Mouse (Mus musculus): Measurements from ENCODE around the gene Spint2. TPM values are rescaled to one million over a fixed set of nuclear protein-coding genes. Genes with fewer than 3 reads are reported as not detected.

The Spint2 gene
- total RNA-seq, 2 experiments from 2014 or later, result 17.6 to 19.2 TPM

DNA sequence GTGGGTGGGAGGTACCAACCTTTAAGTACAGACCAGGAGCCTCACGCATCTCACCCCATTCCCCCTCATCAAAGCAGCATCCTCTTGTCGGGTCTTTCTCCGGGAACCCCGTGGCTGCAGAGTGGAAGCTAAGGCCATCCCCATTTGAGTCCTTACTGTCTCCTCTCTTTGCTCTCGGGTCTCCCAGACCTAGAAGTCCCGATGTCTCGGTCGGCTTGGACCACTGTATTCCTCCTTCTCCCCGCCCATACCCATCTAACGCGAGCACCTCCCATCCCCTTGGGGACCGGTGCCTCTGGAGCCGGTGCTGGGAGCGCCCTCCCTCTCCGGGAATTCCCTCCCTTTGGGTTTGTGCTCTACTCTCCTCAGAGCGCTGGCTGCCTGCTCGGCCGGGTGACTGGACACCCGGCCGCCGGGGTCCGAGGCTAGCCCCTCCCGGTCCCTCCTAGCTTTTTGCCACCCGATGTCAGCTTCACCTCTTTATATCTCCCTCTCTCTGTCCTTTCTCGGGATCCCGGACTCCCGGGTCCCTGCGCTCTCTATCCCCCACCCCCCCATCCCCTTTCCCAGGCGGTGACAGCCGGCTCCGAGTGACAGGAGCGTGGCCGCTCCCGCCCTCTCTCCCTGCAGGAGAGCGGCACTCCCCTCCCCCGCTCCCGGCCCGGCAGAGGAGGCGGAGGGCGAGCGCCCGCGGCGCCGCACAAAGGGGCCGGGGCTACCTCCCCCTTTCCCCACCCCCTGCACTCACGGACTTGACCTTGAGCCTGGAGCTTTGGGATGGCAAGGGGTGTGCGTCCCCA, 23.0 kb upstream of the Spint2 start:
- DNase-seq (ENCODE audit: extremely low spot score in 1 of 2, low spot score in 1 of 2), result no peak

DNA sequence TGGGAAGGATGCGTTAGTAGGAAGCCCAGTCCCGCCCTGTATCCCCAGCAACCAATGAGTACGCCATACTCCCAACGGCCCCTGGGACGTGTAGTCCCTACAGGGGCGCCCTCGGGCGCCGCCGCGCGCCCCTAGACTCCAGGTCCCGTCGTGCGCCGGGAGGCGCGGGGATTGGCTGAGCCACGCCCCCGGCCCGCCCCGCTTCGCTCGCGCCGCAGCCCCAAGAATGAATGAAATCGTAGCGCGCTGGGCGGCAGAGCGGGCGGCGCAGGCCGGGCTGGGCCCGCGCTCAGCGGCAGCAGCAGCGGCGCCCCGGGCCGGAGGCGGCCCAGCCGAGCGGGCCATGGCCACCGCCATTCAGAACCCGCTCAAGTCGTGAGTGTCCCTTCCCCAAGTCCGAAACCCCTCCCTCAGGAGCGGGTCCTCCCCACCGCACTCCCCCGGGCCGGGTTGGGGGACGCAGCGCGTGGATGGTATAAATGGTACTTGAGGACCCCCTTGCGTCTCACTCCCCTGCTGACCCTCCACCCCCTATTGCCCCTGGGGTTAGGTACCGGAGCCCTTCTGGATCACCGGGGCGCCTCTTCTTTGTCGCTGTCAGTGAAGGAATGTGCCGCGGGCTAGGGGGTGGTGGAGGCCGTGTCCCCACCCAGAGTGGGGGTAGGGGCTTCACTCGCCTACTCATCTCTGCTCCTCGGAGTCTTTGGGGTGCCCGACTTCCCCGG, 22.2 kb upstream of the Spint2 start, which contains the start of gene Dpf1:
Gene Dpf1, plus strand, starts transcription at position 214 of the 725 bp plus-strand sequence.
- DNase-seq (ENCODE audit: extremely low spot score in 1 of 2, low spot score in 1 of 2), result peak; percentile 72 to 78

DNA sequence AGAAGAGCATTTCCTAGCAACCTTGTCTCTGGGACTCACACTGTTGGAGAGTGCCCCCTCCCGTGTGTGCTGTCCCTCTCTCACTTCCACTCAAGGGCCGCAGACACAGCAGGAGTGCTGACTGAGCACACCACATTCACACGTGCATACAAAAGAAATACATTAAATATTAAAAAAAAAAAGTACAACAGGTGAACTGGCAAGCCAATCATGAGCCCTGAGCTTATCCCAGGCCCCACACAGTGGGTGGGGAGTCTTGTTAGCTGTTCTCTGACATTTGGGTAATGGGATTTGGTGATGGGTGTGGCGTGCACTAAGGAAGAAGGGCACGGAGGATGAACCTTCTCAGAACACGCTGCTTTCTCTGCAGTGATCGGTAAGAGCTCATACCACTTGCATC, 20.9 kb upstream of the Spint2 start:
- no peak for DNase-seq (ENCODE audit: extremely low spot score in 1 of 2, low spot score in 1 of 2)

DNA sequence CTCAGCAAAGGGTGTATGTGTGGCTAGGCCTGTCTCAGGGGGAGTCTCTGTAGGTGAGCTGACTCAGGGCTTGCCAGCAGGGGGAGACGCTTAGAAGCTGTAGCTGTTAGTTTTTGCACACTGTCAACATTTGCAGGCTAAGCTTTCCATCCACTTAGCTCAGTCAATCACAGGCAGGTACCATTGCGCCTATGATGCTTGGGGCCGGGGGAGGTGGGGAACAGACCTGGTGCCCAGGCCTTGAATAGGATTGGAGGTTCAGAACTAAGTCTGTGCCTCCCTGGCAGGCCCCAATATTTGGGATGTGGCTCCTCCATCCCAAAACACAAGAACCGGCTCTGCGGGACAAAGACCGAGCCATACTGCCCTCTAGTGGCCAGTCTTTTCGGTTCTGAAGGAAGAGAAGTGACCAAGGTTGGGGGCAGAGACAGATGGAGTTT, 19.4 kb upstream of the Spint2 start:
- peak; percentile 59 to 82 for DNase-seq (ENCODE audit: extremely low spot score in 1 of 2, low spot score in 1 of 2)

DNA sequence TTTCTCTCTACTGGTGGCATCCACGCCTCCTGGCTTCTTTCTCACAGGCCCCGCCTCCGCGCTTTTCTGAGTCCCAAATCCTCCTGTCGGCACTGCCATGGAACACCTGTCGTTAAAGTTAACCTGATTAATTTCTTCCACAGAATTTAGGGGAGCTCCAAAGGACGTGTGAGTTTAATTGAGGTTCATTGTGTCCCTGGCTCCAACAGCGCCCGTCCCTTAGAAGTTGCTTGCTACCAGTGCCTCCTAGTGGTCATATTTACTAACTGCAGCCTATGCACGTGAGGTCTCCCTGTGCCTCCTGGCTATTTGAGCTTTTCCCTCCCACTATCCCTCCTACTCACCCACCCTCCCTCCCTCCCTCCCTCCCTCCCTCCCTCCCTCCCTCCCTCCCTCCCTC, 15.3 kb upstream of the Spint2 start:
- no peak for DNase-seq (ENCODE audit: extremely low spot score in 1 of 2, low spot score in 1 of 2)

DNA sequence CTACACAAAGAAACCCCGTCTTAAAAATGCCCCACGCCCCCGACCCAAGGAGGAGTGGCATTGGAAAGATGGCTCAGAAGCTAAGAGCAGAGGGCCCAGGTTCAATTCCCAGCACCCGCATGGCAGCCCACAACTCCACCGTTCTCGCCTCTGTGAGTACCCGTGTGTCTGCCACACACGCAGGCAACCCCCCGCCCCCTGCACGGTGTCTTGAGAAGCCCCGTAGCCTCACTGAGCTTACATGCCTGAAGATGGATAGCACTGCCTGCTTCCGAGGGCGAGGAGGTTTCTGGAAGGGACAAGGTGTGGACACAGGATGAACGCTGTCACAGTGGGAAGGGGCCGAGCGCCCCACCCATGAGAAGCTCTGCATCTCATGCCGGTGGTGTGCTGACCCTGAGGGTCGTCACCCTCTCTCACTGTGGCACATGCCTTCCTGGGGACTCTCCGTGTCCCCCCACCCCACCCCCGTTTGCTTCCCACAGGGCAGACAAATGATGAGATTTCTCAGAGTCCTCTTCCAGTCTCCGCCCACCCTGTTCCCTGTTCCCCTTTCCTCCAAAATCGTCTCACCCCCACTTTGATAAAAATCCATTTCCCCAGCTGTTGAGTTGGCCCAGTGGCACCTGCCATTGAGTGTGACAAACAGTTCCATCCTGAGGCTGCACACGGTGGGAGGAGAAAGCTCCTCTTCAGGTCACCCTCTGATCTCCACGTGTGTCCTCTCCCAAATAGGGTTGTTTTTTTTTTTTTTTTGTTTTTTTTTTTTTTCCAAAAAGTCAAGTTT, 14.3 kb upstream of the Spint2 start:
- DNase-seq (ENCODE audit: extremely low spot score in 1 of 2, low spot score in 1 of 2), result no peak

DNA sequence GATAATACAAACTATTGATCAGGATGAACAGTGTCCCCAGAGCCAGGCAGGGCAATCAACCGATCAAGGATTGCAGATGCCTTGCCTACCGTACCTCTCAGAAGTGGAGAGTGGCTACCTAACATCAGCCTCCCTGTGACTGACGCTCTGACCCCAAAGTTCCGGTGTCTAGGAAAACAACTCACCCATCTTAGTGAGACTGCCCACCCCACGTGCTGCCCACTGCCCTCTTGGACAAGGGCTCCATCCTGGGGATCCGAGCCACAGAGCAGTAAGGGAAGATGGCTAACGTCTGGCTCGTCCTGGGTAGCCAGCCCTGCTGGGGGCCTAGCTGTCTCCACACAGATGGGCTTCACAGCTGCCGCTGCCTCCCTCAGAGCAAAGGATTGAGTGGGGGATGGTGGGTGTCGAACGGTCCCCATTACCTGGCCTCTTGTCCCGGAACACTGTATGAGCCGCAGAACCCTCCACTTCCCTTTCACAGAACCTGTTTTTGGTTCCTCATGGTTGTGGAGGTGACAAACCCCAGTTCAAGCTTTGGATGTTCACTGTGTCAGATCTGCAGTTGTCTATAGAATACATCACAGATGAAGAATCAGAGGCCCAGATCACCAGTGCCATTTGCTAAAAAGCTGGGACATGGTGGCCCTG, 12.5 kb upstream of the Spint2 start:
- DNase-seq (ENCODE audit: extremely low spot score in 1 of 2, low spot score in 1 of 2), result no peak

DNA sequence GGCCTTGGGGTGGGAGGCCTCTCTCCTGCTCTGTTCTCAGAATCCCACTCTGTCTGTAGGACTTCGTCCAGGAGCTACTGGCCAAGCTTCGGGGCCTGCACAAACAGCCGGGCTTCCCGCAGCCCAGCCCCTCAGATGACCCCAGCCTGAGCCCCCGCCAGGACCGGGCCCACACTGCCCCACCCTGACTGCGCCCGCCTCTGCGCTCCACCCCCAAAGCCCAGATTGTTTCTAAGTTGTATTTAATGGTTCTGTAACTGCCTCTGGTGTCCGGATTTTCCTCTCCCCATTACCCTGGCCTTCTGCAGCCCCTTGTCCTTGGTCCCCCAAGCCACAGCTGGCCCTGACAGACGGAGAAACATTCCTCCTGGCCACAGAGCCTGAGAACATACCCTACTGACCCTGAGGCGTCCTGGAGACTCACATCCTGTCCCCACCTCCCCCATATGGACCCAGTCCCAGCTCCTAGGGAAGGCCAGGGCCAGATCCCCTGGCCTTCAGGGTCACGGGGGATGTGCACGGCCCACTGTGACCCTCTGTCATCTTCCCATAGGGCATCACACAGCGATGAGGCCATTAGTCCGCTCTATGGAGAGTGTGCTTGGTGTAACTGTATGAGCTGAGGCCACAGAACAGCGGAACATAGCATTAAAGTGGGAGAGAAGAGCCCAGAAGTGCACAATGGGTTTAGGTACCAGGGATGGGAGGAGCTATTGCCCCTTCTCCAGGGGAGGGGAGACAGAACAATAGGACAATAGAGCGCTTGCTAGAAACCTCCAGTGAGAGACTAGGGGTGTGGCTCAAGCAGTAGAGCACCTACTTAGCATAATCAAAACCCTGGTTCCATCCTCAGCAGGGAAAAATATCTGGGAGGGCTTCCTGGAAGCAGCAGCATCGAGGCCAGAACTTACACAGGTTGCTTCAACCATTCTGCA, 11.7 kb upstream of the Spint2 start:
- no peak for DNase-seq (ENCODE audit: extremely low spot score in 1 of 2, low spot score in 1 of 2)

GRCm38 (mm10) chr7:29292458-29293098, 10.9 kb upstream of the Spint2 start:
- no peak for DNase-seq (ENCODE audit: extremely low spot score in 1 of 2, low spot score in 1 of 2)

DNA sequence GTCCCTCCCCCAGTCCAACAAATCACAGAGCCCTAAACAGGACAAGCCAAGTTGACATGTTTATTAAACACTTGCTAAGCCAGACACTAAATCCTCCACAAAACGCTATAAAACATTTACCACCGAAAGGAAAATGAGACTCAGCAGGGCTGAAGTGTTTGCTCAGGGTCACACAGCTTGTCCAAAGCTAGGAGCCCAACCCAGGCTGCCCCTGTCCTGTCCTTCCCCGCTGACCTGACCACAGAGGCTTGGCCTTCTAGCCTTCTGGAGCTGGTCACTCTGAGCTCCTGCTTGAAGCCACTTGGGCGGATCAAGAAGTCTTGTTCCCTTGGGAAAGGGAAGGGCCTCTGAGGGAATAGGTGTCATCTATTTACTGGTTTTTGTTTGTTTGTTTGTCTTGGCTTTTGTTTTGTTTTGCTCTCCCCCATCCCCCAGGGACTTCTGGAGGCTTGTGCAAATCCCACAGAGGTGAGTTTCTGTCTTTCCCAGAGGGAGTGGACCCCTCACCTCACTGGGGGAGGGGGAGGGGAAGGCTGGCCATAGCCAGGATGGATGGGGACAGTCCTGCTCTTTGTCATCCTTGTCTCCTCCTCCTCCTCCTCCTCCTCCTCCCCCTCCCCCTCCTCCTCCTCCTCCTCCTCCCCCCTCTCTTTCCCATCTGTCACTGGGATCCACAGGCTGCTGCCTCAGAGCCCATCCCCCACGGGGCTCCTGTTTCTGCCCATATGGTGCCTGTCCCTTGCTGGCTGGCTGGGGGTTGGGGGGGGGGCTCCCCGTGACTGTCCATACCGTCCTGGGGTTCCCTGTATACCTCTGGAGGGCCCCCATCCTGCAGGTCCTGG, 10.1 kb upstream of the Spint2 start:
- DNase-seq (ENCODE audit: extremely low spot score in 1 of 2, low spot score in 1 of 2), result no peak

DNA sequence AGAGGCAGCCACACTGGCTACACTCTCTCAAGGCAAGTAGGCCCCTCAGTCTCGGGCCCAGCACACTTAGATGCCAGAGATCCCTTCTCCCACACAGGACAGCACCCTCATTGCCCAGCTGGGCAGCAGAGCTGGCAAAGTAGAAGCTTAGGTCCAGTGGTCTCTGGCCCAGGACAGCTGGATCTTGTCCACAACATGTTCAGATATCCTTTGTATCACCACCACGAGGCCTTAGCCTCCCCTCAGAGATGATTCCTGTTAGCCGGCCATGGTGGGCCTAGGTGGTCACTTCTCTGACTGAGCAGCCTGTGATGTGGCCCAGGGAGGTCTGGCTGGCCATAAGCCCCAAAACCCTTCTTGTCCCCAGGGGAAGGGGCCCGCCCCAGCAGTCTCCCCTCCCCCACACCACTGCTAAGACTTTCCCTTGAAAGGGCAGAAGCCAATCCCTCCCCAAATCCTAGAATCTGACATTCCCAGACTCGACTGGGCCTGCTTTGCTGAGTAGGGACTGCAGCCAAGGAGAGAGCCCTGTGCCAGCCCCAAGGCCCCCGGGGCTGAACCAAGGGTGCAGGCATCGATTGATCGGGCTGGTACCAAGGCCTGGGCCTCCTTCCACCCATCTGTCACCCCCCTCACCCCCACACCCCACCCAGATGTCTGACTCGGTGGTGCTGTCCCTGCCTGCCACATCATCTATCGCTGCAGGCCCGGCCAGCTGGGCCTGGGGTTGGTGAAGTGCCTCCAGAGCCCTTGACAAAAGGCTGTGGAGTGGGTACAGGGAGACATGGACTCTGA, 9.2 kb upstream of the Spint2 start:
- DNase-seq (ENCODE audit: extremely low spot score in 1 of 2, low spot score in 1 of 2), result no peak

GRCm38 (mm10) chr7:29289856-29290255, 8.1 kb upstream of the Spint2 start:
- DNase-seq (ENCODE audit: extremely low spot score in 1 of 2, low spot score in 1 of 2), result no peak

GRCm38 (mm10) chr7:29288942-29289638, 7.4 kb upstream of the Spint2 start, which contains the start of gene Ppp1r14a:
Gene Ppp1r14a (plus strand): TSS chr7:29289308.
- peak in 1 of 2 experiments; percentile 75 for DNase-seq (ENCODE audit: extremely low spot score in 1 of 2, low spot score in 1 of 2)

- no peak for DNase-seq (ENCODE audit: extremely low spot score in 1 of 2, low spot score in 1 of 2)
These were observed 6.4 kb upstream of the Spint2 start for GRCm38 (mm10) chr7:29288079-29288478.

GRCm38 (mm10) chr7:29287481-29287880, 5.8 kb upstream of the Spint2 start:
- DNase-seq (ENCODE audit: extremely low spot score in 1 of 2, low spot score in 1 of 2), result no peak

GRCm38 (mm10) chr7:29284523-29284922, 2.8 kb upstream of the Spint2 start:
- no peak for DNase-seq (ENCODE audit: extremely low spot score in 1 of 2, low spot score in 1 of 2)

Data from layer of hippocampus, postnatal 25 days (tissue).